Mouse (Mus musculus): ENCODE results near the gene Stx8. TPM values are rescaled to one million over a fixed set of nuclear protein-coding genes. Genes with fewer than 3 reads are reported as not detected.

Stx8 gene
- polyA plus RNA-seq, 1 experiment from 2014 or later: 64.2 TPM

GRCm38 (mm10) chr11:68247897-68248296, 281.9 kb downstream of the Stx8 start:
- 45% methylated on average over 6 of the region's 6 CpGs for WGBS
- H3K4me3 ChIP-seq (ENCODE audit: low read length): no peak overlapping the region
- no peak overlapping the region for H3K27ac ChIP-seq (ENCODE audit: low read length)
- no peaks in the 10 kb centered on the region for H3K9me3 ChIP-seq (ENCODE audit: control insufficient read depth, low read length)
- no peak overlapping the region for H3K9ac ChIP-seq (ENCODE audit: low read depth, low read length)
- H3K27me3 ChIP-seq (replicated peaks; ENCODE audit: control insufficient read depth, insufficient read depth, low read length): no peaks in the 10 kb centered on the region
- ATAC-seq: no peak
- H3K4me1 ChIP-seq (ENCODE audit: control insufficient read depth, insufficient read depth, low read length): no peaks in the 10 kb centered on the region
- H3K4me2 ChIP-seq (ENCODE audit: low read depth, low read length): no peak overlapping the region
- H3K36me3 ChIP-seq (ENCODE audit: control insufficient read depth, insufficient read depth, low read length): no peaks in the 10 kb centered on the region

GRCm38 (mm10) chr11:68250106-68250505, 284.1 kb downstream of the Stx8 start:
- WGBS: 75% methylated on average over 6 of the region's 6 CpGs
- Histone ChIP-seq H3K27me3 (replicated peaks; ENCODE audit: control insufficient read depth, insufficient read depth, low read length) (no peaks in the 10 kb centered on the region), H3K27ac (ENCODE audit: low read length) (no peak overlapping the region), H3K36me3 (ENCODE audit: control insufficient read depth, insufficient read depth, low read length) (no peaks in the 10 kb centered on the region), H3K4me2 (ENCODE audit: low read depth, low read length) (no peak overlapping the region), H3K9me3 (ENCODE audit: control insufficient read depth, low read length) (no peaks in the 10 kb centered on the region), H3K4me3 (ENCODE audit: low read length) (no peak overlapping the region), H3K9ac (ENCODE audit: low read depth, low read length) (no peak overlapping the region), H3K4me1 (ENCODE audit: control insufficient read depth, insufficient read depth, low read length) (no peaks in the 10 kb centered on the region)
- no peak for ATAC-seq

- no peaks in the 10 kb centered on the region for H3K36me3 ChIP-seq (ENCODE audit: control insufficient read depth, insufficient read depth, low read length)
- no peak for ATAC-seq
- 74% methylated on average over 7 of the region's 7 CpGs for WGBS
Observed at GRCm38 (mm10) chr11:68253531-68253930, 287.5 kb downstream of the Stx8 start.

More at GRCm38 (mm10) chr11:68253531-68253930, 287.5 kb downstream of the Stx8 start:
- H3K4me3 ChIP-seq (ENCODE audit: low read length): no peak overlapping the region
- no peak overlapping the region for H3K27ac ChIP-seq (ENCODE audit: low read length)
- no peaks in the 10 kb centered on the region for H3K4me1 ChIP-seq (ENCODE audit: control insufficient read depth, insufficient read depth, low read length)
- H3K27me3 ChIP-seq (replicated peaks; ENCODE audit: control insufficient read depth, insufficient read depth, low read length): no peaks in the 10 kb centered on the region
- no peak overlapping the region for H3K9ac ChIP-seq (ENCODE audit: low read depth, low read length)
- H3K4me2 ChIP-seq (ENCODE audit: low read depth, low read length): no peak overlapping the region
- no peaks in the 10 kb centered on the region for H3K9me3 ChIP-seq (ENCODE audit: control insufficient read depth, low read length)

Small RNA genes lying within 50 kb of the gene (microRNA-seq; reads per million reads assigned to microRNA genes)
- not detected for gene Mir6406

Other genes starting within 250 kb of the Stx8 start
- 4.4 and 5.6 TPM in 2 replicates for gene Glp2r, start 195.0 kb upstream of the Stx8 start, polyA plus RNA-seq (2015; fragmentation: Nextera tagmentation; extraction: Ambion mirVana)
- 0.11 and 0.26 TPM in 2 replicates for gene Gsg1l2, start 191.6 kb upstream of the Stx8 start, polyA plus RNA-seq (2015; fragmentation: Nextera tagmentation; extraction: Ambion mirVana)
- 0.12 TPM in 1 of 2 replicates, not detected in the other for gene Dhrs7c, start 168.0 kb upstream of the Stx8 start, polyA plus RNA-seq (2015; fragmentation: Nextera tagmentation; extraction: Ambion mirVana)
- gene Usp43, start 44.0 kb upstream of the Stx8 start, polyA plus RNA-seq (2015; fragmentation: Nextera tagmentation; extraction: Ambion mirVana): 3.3 and 4.0 TPM in 2 replicates
- 0.57 and 0.89 TPM in 2 replicates for gene Cfap52, start 542 bp upstream of the Stx8 start, polyA plus RNA-seq (2015; fragmentation: Nextera tagmentation; extraction: Ambion mirVana)

All from intestine, embryonic 16.5 days (tissue).